Mouse (Mus musculus) intestine, postnatal 0 days (tissue): ENCODE results near the gene Pax6. TPM values are rescaled to one million over a fixed set of nuclear protein-coding genes. Genes with fewer than 3 reads are reported as not detected.

Source experiments
- ATAC-seq: fragments of 200-750 bp; cut with Nextera tagmentation; 2 replicates; pipeline ENCODE4 v1.8.0; 2017; ENCODE audit warnings: mild to moderate bottlenecking, moderate TSS enrichment, moderate library complexity
- H3K27ac ChIP-seq: fragments of 300-500 bp; sonication (generic); 2 replicates; pipeline ENCODE4 v1.5.1; 2014; ENCODE audit warnings: mild to moderate bottlenecking, low read depth, low read length, moderate library complexity
- H3K27me3 ChIP-seq: fragments of 300-500 bp; sonication (generic); replicated peaks from 2 replicates; pipeline ENCODE4 v1.6.1; 2014; ENCODE audit warnings: low read length, mixed read lengths; ENCODE audit not compliant: control insufficient read depth, insufficient read depth
- H3K36me3 ChIP-seq: fragments of 300-500 bp; sonication (generic); 2 replicates; pipeline ENCODE4 v1.6.1; 2014; ENCODE audit warnings: mild to moderate bottlenecking, moderate library complexity; ENCODE audit not compliant: control insufficient read depth, insufficient read depth
- H3K4me1 ChIP-seq: fragments of 300-500 bp; sonication (generic); replicated peaks from 2 replicates; pipeline ENCODE4 v1.6.1; 2014; ENCODE audit warnings: antibody characterized with exemption, low read length, mixed read lengths; ENCODE audit not compliant: control insufficient read depth, insufficient read depth
- H3K4me2 ChIP-seq: fragments of 300-500 bp; sonication (generic); replicated peaks from 2 replicates; pipeline ENCODE4 v1.6.1; 2014; ENCODE audit warnings: low read depth, mild to moderate bottlenecking, moderate library complexity
- H3K4me3 ChIP-seq: fragments of 300-500 bp; sonication (generic); 2 replicates; pipeline ENCODE4 v1.5.1; 2014; ENCODE audit warnings: low read depth, low read length
- H3K9ac ChIP-seq: fragments of 300-500 bp; sonication (generic); 2 replicates; pipeline ENCODE4 v1.6.1; 2014; ENCODE audit warnings: mild to moderate bottlenecking, low read depth, low read length
- H3K9me3 ChIP-seq: fragments of 300-500 bp; sonication (generic); 2 replicates; pipeline ENCODE4 v1.6.1; 2016; ENCODE audit warnings: mixed run types; ENCODE audit not compliant: control insufficient read depth
- CTCF ChIP-seq: sonication (generic); IDR thresholded peaks from 2 replicates; pipeline ENCODE4 v1.5.1; 2016; ENCODE audit warnings: low read depth, mild to moderate bottlenecking, control low read depth, antibody characterized with exemption, moderate library complexity
- WGBS: fragments of 180-500 bp; shearing (Covaris S2); extraction: QIAGEN DNeasy Blood & Tissue Kit; methylation state at CpG from one replicate; pipeline ENCODE4 v1.1.7; 2014; 5-methylcytosine and 5-hydroxymethylcytosine counted together
- polyA plus RNA-seq: library from polyadenylated mRNA; unstranded; fragments of >200 nt; fragmentation: Nextera tagmentation; extraction: Ambion mirVana; gene quantifications from 2 replicates; pipeline ENCODE4 v1.2.1, GENCODE M21; 2015

Gene Pax6
- polyA plus RNA-seq: 0.43 and 0.51 TPM in 2 replicates

- 0 out of 2 replicates have a peak within 1 kb of the TSS, but pooled peaks have one; percentile 38 for H3K4me2 ChIP-seq
- peak within 1 kb of the TSS; percentile 18; the same call in 1 of the 2 replicates for H3K4me3 ChIP-seq
- no peak for TF ChIP-seq CTCF
- no peaks in the 10 kb centered on the region for H3K36me3 ChIP-seq
- 0 out of 2 replicates have a peak, but pooled peaks cover 2% of the 10 kb centered on the region for H3K4me1 ChIP-seq
- no peaks in the 10 kb centered on the region for H3K9me3 ChIP-seq
- H3K27ac ChIP-seq: no peak within 1 kb of the TSS
- ATAC-seq: no peak
- WGBS: 2% methylated on average over 44 of the region's 44 CpGs
- peaks cover 99% of the 10 kb centered on the region for H3K27me3 ChIP-seq
- no peak within 1 kb of the TSS for H3K9ac ChIP-seq
Measured at GRCm38 (mm10) chr2:105668271-105669270, at the start of gene Pax6. Pax6 (plus strand) TSS chr2:105668900.

GRCm38 (mm10) chr2:105648933-105649332 lies 19.8 kb upstream of the Pax6 start:
- H3K27me3 ChIP-seq: peaks cover 23% of the 10 kb centered on the region
- WGBS: 71% methylated on average over 2 of the region's 2 CpGs

DNA sequence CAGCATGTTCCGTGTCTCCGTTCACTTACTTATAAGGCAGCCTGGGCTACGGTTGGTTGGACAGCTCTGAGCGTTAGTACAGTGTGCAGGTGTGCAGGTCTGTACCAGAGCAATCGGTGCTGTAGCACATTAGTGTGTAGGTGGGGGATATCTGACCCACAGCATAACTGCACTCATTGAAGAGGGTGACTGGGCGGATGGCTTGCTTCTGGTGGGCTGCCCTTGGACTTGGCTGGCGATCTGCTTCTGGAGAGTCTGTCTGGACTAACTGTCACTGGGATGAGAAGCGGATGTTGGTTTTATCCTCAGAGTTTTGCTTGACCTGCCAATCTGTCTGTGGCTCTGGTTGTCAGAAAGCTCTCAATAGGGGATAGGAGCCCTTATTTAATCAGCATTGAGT lies 12.2 kb upstream of the Pax6 start:
- H3K9ac ChIP-seq: no peak overlapping the region
- peaks cover 61% of the 10 kb centered on the region for H3K27me3 ChIP-seq
- H3K4me2 ChIP-seq: no peak overlapping the region
- ATAC-seq: no peak
- H3K4me3 ChIP-seq: no peak overlapping the region
- no peaks in the 10 kb centered on the region for H3K9me3 ChIP-seq
- no peaks in the 10 kb centered on the region for H3K36me3 ChIP-seq
- H3K4me1 ChIP-seq: no peaks in the 10 kb centered on the region
- 83% methylated on average over 8 of the region's 8 CpGs for WGBS
- no peak overlapping the region for H3K27ac ChIP-seq
- no peak for TF ChIP-seq CTCF

More at GRCm38 (mm10) chr2:105648933-105649332, 19.8 kb upstream of the Pax6 start:
- H3K9ac ChIP-seq: no peak overlapping the region
- ATAC-seq: no peak
- no peak for TF ChIP-seq CTCF
- H3K27ac ChIP-seq: no peak overlapping the region
- H3K9me3 ChIP-seq: no peaks in the 10 kb centered on the region
- no peaks in the 10 kb centered on the region for H3K36me3 ChIP-seq
- no peak overlapping the region for H3K4me3 ChIP-seq
- no peaks in the 10 kb centered on the region for H3K4me1 ChIP-seq
- no peak overlapping the region for H3K4me2 ChIP-seq

GRCm38 (mm10) chr2:105659350-105659749 lies 9.3 kb upstream of the Pax6 start:
- H3K27me3 ChIP-seq: peaks cover 69% of the 10 kb centered on the region
- H3K4me1 ChIP-seq: no peaks in the 10 kb centered on the region
- no peak for TF ChIP-seq CTCF
- no peak overlapping the region for H3K9ac ChIP-seq
- no peak for ATAC-seq
- no peak overlapping the region for H3K4me2 ChIP-seq
- H3K27ac ChIP-seq: no peak overlapping the region
- no peaks in the 10 kb centered on the region for H3K36me3 ChIP-seq
- no peak overlapping the region for H3K4me3 ChIP-seq
- no peaks in the 10 kb centered on the region for H3K9me3 ChIP-seq
- WGBS: 4% methylated on average over 9 of the region's 9 CpGs

- ATAC-seq: no peak
- 2% methylated on average over 41 of the region's 41 CpGs for WGBS
- no peaks in the 10 kb centered on the region for H3K36me3 ChIP-seq
- H3K9ac ChIP-seq: no peak overlapping the region
- no peak overlapping the region for H3K4me2 ChIP-seq
- H3K9me3 ChIP-seq: no peaks in the 10 kb centered on the region
- no peak overlapping the region for H3K4me3 ChIP-seq
- peaks cover 78% of the 10 kb centered on the region for H3K27me3 ChIP-seq
- no peak overlapping the region for H3K27ac ChIP-seq
- no peaks in the 10 kb centered on the region for H3K4me1 ChIP-seq
- no peak for TF ChIP-seq CTCF
Measured at GRCm38 (mm10) chr2:105659926-105660873, 8.5 kb upstream of the Pax6 start.
